Mouse (Mus musculus) brown adipose tissue, adult 24 weeks (tissue): ENCODE measurements around the gene Zbtb20. TPM values are rescaled to one million over a fixed set of nuclear protein-coding genes. Genes with fewer than 3 reads are reported as not detected.

Experiments
- H3K27ac ChIP-seq: fragments of 200-500 bp; replicated peaks from 2 replicates; pipeline ENCODE4 v1.5.1; 2012; ENCODE audit warnings: low read depth, mild to moderate bottlenecking, low read length
- H3K4me1 ChIP-seq: fragments of 200-500 bp; 2 replicates; pipeline ENCODE4 v1.6.1; 2012; ENCODE audit warnings: low read length, mixed read lengths; ENCODE audit not compliant: control insufficient read depth, insufficient read depth, insufficient read length
- H3K4me3 ChIP-seq: fragments of 200-500 bp; 2 replicates; pipeline ENCODE4 v1.5.1; 2012; ENCODE audit warnings: low read depth, mild to moderate bottlenecking, low read length, moderate library complexity; ENCODE audit not compliant: insufficient read depth
- polyA plus RNA-seq: library from polyadenylated mRNA; stranded (reverse); fragments of >200 nt; gene quantifications from 2 replicates; pipeline ENCODE4 v1.2.4, GENCODE M21; 2012; ENCODE audit not compliant: missing spikeins, insufficient read depth, insufficient read length

The Zbtb20 gene
- polyA plus RNA-seq, 1 experiment, result 30.7 TPM

DNA sequence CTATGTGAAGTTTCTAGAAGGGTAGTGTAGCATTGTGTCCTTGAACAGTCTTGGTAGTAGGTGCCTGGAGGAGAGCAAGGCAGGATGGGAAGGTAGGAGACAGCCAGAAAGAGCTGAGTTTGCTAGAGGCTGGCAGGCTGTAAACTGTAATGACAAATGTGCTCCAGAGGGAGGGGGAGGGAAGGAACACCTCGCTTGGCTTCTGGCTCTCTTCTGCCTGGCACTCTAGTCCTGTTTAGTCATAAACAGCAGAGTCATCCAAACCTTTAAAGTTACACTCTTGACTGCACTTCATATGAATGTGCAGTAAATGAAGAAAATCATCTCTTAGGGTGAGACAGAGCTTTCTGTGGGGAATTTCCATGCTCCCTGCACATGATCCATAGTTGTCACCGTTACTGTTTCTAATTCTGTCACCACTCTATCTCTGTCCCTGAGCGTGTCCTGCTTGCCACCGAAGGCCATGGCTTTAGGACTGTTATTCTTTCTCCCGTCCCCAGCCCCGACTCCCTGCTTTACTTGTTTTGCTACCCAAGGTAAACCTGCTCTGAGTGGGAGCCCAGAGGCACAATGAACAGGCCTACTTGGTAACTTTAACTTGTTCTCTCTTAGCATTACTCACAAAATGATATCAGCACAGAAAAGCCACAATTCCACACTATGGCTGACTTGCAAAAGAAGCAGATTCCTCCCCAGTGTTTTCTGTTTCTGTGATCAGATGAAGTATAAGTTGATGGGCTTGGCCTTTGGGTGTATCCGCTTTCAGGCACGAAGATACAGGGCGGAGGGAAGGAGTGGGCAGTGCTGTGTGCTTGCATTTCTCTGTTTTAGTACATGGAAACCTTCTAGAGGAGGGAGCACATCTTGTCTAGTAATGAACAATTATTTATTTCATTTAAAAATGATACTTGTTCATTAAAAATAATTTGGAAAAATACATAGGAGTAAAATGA, 427.8 kb downstream of the Zbtb20 start:
- Histone ChIP-seq H3K4me3 (no peak overlapping the region), H3K27ac (peak overlapping the region; percentile 63; the same call in 1 of the 2 replicates)

DNA sequence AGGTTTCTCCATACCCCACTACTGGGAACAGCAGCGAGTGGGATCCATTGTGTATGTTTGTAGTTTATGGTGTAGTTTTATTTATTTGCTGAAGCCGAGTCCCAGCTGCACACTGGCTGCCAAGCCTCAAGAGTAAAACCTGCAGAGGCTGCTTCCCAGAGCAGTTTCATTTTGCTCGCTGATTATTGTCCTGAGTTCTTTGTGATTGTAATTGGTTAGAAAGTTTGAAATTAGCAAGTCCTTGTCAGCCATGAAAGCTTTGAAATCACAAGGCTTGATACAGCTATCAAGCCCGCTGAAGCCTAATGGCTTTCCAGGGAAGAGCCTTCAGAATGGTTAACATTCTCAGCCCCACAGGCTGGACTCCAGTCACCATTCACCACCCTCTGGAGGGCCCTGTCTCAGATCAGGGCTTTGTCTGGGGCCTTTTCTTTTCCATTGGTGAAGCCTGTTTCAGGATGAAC, 434.3 kb downstream of the Zbtb20 start:
- Histone ChIP-seq H3K4me1 (no peaks in the 10 kb centered on the region), H3K4me3 (peak overlapping the region; percentile 23; the same call in 1 of the 2 replicates), H3K27ac (no peak overlapping the region)

More for the DNA sequence above, 427.8 kb downstream of the Zbtb20 start:
- peaks cover 2% of the 10 kb centered on the region; the same call in 1 of the 2 replicates for H3K4me1 ChIP-seq

DNA sequence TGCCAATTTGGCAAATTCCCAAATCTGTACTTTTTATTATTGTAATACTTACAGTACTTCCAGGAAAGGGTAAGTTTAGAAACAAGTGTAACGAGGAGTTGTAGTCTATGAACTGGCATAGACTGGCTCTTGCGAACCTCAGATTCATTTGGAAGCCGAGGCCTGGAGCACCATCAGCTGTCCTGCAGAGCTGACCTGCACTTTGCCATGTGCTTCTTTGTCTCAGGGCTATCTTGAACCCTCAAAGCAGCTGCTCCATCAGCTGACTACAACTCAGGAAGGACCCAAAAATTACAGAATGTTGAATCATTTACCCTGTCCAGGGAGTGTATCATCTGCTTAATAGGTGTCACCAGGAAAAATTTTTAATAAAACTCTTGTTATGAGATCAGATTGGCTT, 448.3 kb downstream of the Zbtb20 start:
- H3K4me1 ChIP-seq, result peaks cover 3% of the 10 kb centered on the region
- H3K4me3 ChIP-seq, result no peak overlapping the region
- no peak overlapping the region for H3K27ac ChIP-seq

DNA sequence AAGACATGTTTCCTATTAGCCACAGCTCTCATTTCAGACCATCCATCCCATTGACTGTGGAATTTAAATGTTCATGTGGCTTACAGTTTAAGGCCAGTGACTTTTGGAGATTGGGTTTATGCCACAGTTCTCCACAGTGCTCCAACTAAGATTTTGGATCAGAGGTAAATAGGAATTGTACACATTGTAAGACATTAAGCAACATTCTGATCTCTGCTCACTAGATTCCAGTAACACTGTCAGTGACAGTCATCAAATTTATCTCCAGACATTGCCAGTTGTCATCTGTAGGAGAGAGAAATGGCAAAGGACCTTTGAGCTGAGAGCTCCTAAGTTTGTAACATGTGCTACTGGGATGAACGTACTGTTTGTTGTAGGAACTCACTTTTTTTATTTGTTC, 452.5 kb downstream of the Zbtb20 start:
- H3K4me3 ChIP-seq, result no peak overlapping the region
- peaks cover 6% of the 10 kb centered on the region for H3K4me1 ChIP-seq
- H3K27ac ChIP-seq, result no peak overlapping the region

DNA sequence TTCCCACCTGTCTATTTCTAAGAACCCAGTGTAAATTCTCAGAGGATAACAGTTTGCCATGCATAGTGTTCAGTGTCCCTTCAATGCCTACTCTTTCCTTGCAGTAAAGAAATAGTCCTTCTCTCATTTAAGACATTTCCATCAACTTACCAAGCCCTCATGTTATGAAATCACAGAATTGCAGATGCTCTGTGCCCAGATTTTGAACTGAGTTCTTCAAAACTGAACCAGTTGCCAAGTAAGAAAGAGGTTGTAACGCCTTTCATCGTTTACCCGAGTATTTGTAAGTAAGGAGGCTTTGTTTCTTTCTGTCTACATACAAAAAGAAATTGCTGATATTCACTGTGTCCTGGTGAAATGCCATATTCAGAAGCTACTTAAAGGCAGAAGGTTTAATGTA, 454.5 kb downstream of the Zbtb20 start:
- Histone ChIP-seq H3K4me3 (no peak overlapping the region), H3K4me1 (peaks cover 3% of the 10 kb centered on the region; the same call in 1 of the 2 replicates), H3K27ac (no peak overlapping the region)

DNA sequence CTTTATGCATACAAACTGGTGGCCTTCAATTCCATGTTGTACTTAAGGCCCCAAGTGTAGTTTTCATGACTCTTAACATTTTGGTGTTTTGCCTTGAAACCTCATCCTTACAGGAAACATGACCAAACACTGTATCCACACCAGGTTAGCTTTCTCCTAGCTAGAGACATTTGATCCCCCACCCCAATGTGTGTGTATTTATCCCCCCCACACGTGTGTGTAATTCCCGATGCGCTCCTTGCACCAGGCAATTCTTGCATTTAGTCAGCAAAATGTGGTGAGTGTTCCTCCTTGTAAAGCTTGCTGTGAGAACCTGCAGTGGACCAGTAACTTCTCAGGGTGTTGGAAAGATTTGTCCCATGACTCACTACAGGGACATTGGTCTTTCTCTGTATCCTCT, 455.8 kb downstream of the Zbtb20 start:
- peak overlapping the region; percentile 62; the same call in 1 of the 2 replicates for H3K27ac ChIP-seq
- no peak overlapping the region for H3K4me3 ChIP-seq
- peaks cover 3% of the 10 kb centered on the region; the same call in 1 of the 2 replicates for H3K4me1 ChIP-seq

DNA sequence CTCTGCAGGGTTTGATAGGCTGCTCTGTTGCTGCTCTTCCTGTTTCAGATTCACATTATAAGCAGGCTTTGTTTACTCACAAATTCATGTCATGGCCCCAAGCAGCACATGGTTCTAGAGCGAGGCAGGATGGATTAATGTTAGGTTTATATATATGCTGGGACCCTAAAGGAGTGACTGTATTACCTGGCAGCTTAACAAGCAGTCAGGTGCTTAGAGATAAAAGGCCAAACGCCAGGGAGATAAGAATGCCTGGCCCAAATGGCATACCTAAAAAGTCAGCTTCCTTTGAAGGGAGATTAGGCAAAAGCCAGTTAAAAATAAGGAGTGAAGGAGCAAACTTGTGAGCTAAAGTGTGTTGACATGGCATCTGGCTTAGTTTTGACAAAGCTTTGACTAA, 457.1 kb downstream of the Zbtb20 start:
- H3K27ac ChIP-seq, result peak overlapping the region; percentile 45
- no peak overlapping the region for H3K4me3 ChIP-seq
- H3K4me1 ChIP-seq, result peaks cover 3% of the 10 kb centered on the region; the same call in 1 of the 2 replicates

DNA sequence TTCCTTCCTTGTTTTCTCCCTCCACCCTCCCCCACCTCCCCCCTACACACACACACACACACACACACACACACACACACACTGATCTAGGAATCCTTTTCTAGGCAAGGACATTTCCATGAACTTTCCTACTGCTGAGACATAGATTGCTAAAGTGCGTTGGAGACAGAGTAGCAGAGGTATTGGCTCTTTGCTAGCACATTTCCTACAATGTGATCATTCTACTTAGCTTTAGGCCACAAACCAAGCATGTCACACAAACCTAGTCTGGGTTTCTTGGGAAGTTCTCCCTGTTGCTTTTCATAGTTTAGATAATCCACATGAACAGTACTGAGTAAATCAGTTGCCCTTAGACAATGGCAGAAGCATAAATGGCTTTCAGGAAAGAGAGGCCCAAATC, 457.6 kb downstream of the Zbtb20 start:
- peak overlapping the region; percentile 45; the same call in 1 of the 2 replicates for H3K27ac ChIP-seq
- H3K4me1 ChIP-seq, result peaks cover 3% of the 10 kb centered on the region; the same call in 1 of the 2 replicates
- no peak overlapping the region for H3K4me3 ChIP-seq

DNA sequence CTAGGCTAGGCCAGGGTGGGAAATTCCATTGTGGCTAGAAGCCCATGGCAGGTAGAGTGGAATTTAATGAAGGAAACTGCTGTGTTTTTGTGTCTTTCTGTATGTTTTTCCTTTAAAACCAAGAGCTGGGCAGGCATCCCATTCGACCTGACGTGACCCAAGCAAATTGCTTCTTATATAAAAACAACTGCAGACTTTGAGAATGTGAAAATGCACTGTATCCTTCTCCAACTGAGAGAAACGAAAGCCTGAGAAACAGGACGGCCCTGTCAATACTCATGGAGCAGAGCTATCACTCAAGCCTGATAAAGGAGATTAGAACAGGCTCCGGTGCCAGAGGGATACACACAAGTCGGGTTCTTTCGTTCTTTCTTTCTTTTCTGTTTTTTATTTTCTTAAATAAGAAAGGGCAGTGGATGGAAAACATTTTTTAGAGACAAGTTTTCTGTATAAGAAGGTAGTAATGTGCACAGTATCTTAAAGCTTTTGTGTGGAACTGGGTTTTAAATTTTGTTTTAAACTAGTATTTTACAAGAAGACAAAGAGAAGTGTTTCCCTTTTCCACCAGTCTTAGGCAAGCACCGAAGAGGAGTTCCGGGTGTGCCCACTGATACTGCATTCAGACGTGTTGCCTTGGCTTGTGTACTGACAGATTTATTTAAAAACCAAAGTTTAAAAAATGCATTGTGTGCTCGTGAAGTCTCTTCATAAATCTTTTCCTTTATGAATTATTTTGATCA, 458.9 kb downstream of the Zbtb20 start:
- peaks cover 3% of the 10 kb centered on the region; the same call in 1 of the 2 replicates for H3K4me1 ChIP-seq
- peak overlapping the region; percentile 14; the same call in 1 of the 2 replicates for H3K4me3 ChIP-seq
- peak overlapping the region; percentile 88 for H3K27ac ChIP-seq

DNA sequence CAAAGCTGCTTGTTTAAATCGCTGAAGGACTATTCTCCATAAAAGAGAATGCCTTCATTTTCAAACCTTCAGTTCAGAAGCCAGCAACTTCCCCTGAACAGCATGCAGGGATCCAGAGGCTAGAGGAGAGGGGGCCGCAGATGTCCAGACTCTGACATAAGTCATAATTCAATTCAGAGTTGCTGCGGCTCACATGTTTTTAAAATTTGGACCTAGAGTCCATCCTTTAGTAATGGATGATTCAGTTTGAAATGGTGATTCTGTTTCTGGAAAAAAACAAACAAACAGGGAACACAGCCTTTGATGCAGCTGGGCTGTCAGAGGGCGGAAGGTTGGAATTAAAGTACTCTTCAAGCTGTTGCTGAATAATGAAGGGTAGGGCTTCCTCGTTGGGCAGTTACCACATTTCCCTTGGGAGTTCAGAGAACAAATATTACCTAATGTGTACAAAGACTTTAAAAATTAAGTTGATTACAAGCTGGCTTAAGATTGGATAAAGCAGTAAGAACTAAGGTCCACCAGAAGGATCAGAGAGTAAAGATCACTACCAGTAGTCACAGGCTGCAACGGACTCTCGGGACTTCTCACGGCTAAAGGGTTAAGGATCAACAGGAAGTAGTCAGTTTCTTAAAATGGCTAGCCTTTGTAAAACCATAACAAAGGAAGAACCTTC, 459.6 kb downstream of the Zbtb20 start:
- peak overlapping the region; percentile 89 for H3K27ac ChIP-seq
- peak overlapping the region; percentile 4; the same call in 1 of the 2 replicates for H3K4me3 ChIP-seq
- H3K4me1 ChIP-seq, result peaks cover 3% of the 10 kb centered on the region; the same call in 1 of the 2 replicates

DNA sequence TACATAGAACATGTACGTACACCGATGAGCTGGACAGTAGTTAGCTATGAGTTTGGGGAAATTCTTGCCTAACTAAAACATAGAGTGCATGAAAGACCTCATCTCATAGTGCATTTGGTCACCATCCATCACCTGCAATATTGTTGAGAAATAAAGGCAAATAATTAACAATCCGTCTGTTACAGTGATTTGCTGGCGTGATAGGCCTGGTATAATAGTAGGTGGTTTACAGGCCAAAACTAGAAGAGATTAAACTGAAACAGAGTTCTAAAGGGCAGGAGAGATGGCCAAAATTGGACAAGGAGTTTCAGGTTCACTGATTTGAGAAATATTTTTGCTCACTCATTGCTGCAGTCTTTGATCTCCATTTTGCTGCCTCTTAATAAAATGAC, 460.1 kb downstream of the Zbtb20 start:
- Histone ChIP-seq H3K4me1 (peaks cover 1% of the 10 kb centered on the region; the same call in 1 of the 2 replicates), H3K27ac (peak overlapping the region; percentile 89), H3K4me3 (no peak overlapping the region)

DNA sequence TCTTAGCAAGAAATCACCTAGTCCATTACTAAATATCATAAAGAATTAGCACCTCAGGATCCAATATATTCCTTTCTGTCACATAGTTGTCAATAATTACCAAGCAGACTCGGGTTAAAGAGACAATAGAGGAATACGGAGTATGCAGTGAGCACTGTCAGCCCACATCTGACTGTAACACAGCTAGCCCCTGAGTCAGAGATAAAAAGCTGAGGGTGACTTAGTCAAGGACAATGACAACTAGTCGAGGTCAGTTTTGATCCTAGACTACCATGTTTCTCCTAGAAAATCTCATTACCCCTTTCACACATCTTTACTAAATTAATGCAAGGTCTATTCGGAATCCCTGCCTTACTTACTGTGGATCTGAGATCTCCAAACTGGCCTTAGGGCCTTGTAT, 465.0 kb downstream of the Zbtb20 start:
- Histone ChIP-seq H3K4me1 (peaks cover 3% of the 10 kb centered on the region; the same call in 1 of the 2 replicates), H3K4me3 (no peak overlapping the region), H3K27ac (no peak overlapping the region)

DNA sequence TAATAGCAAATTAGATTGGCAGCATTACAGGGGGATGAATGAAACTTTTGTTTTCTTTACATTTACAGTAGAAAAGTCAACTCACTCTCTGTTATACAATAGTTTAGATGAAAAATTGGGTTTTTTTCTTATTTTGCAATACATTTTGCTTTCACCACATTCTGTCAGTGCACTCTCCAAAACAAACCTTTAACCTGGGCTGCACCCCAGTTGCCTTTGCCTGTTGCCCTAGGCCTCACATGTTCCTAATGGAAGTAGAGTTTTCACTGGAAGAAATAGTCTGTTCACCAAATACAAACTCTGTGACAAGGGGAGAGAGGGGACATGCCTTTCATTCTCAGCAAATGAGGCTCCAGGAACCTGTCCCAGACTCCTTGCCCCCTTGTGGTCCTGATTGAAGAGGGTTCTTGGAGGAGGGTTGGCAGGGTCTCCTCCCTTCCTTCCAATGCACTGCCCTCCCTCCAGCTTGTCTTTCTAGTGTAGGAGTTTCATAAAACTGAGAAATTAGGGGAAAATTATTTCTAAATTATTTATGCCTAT, 466.3 kb downstream of the Zbtb20 start:
- Histone ChIP-seq H3K27ac (peak overlapping the region; percentile 34; the same call in 1 of the 2 replicates), H3K4me1 (peaks cover 3% of the 10 kb centered on the region; the same call in 1 of the 2 replicates)

DNA sequence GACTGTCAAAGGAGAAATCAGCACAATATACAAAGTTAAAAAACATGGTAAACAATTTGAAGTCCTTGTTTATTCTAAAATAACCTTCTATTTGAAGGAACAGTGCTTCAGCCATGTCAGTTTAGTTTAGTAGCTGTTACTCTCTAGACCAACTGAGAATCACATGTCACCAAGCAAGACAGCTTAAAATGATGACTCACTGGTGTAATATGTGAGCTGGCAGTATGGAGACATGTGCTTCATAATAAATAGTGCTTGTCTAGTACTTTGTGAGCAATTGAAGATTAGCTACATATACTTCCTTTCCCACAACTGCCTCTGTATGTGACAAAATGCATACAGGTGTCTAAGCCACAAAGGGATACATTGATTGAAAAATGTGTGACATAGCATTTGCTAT, 470.4 kb downstream of the Zbtb20 start:
- peaks cover 8% of the 10 kb centered on the region for H3K4me1 ChIP-seq
- H3K27ac ChIP-seq, result no peak overlapping the region

More for the DNA sequence above, 466.3 kb downstream of the Zbtb20 start:
- H3K4me3 ChIP-seq, result no peak overlapping the region

More for the DNA sequence above, 470.4 kb downstream of the Zbtb20 start:
- no peak overlapping the region for H3K4me3 ChIP-seq
